Mouse (Mus musculus) small intestine, adult 2 months (tissue): Measurements from ENCODE around the gene Nanos3. TPM values are rescaled to one million over a fixed set of nuclear protein-coding genes. Genes with fewer than 3 reads are reported as not detected.

Source experiments
- H3K27ac ChIP-seq: fragments of 200-500 bp; 2 replicates; pipeline ENCODE4 v1.5.1; 2012; ENCODE audit warnings: low read depth, low read length, control low read depth, inconsistent platforms; ENCODE audit not compliant: insufficient read depth
- H3K27me3 ChIP-seq: fragments of 200-500 bp; 2 replicates; pipeline ENCODE4 v1.6.1; 2012; ENCODE audit warnings: mild to moderate bottlenecking, moderate library complexity, low read length, inconsistent platforms; ENCODE audit not compliant: control insufficient read depth, insufficient read depth
- H3K36me3 ChIP-seq: fragments of 200-500 bp; 2 replicates; pipeline ENCODE4 v1.6.1; 2012; ENCODE audit warnings: mild to moderate bottlenecking, low read length, control low read depth, inconsistent platforms; ENCODE audit not compliant: control insufficient read depth, insufficient read depth
- H3K4me1 ChIP-seq: fragments of 200-500 bp; 2 replicates; pipeline ENCODE4 v1.6.1; 2012; ENCODE audit warnings: low read length, inconsistent platforms, mixed read lengths; ENCODE audit not compliant: control insufficient read depth, insufficient read depth, insufficient read length
- H3K4me3 ChIP-seq: fragments of 200-500 bp; 2 replicates; pipeline ENCODE4 v1.5.1; 2012; ENCODE audit warnings: low read depth, mild to moderate bottlenecking, control low read depth, inconsistent platforms, low read length, moderate library complexity
- CTCF ChIP-seq: fragments of 200-500 bp; IDR thresholded peaks from 2 replicates; pipeline ENCODE4 v1.5.1; 2012; ENCODE audit warnings: low read depth, mild to moderate bottlenecking, control low read depth, inconsistent platforms, low read length, moderate library complexity, mixed read lengths; ENCODE audit not compliant: insufficient replicate concordance, insufficient read length; ENCODE audit errors: extremely low read depth
- POLR2A ChIP-seq: fragments of 200-500 bp; IDR thresholded peaks from 2 replicates; pipeline ENCODE4 v1.6.1; 2012; ENCODE audit warnings: low read depth, mild to moderate bottlenecking, control low read depth, inconsistent platforms, low read length, moderate library complexity
- WGBS: fragments of 180-500 bp; shearing (Covaris S2); methylation state at CpG from one replicate; pipeline ENCODE4 v1.1.7; 2018; 5-methylcytosine and 5-hydroxymethylcytosine counted together
- polyA plus RNA-seq: library from polyadenylated mRNA; depleted of rRNA; stranded (reverse); fragments of >200 nt; gene quantifications from 2 replicates; pipeline ENCODE4 v1.2.3, GENCODE M21; 2012

The Nanos3 gene
- polyA plus RNA-seq, 1 experiment = 0.62 TPM

DNA sequence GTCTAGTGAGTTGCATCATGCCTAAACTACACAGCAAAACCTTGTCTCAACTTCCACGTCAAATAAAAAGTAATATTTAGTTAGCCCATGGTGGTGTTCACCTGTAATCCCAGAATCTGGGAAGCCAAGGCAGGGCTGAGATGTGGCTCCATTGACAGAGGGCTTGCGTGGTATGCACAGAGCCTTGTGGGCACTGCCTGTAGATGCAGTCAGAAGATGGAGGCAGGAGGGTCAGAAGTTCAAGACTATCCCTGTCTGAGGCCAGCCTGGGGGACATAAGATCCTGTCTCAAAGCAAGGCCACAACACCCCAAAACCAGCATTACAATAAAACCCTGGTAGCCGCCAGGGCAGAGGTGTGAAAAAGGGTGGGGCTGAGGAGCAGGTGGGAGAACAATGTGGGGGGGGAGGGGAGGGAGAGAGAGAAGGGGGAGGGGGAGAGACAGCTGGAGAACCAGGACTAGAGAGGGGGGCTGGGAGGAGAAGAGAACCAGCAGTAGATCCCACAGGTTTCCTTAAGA, 9.3 kb upstream of the Nanos3 start:
- H3K36me3 ChIP-seq = no peaks in the 10 kb centered on the region
- 79% methylated on average over 3 of the region's 3 CpGs for WGBS
- H3K4me3 ChIP-seq = no peak overlapping the region
- H3K4me1 ChIP-seq = peaks cover 25% of the 10 kb centered on the region
- no peaks in the 10 kb centered on the region for H3K27me3 ChIP-seq
- no peak overlapping the region for H3K27ac ChIP-seq
- TF ChIP-seq CTCF (no peak), POLR2A (no peak)

DNA sequence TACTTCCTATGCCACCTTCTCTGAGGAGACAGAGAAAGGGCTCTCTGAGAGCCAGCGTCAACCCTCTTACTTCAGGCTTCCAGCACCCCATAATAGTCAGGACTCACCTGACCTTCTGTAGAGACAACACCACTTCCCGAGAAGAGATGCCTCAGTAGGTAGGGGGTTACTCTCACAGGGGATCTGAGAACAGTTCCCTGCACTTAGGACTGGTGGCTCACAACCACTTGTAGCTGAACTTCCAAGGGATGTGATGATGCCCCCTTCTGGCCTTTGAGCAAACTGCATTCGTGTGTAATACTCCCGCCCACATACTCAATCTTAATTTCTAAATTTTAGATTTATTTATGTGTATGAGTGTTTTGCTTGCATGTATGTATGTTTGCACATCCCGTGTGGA, 8.5 kb upstream of the Nanos3 start:
- peak; percentile 46; the same call in 1 of the 2 replicates for TF ChIP-seq CTCF
- TF ChIP-seq POLR2A = no peak

DNA sequence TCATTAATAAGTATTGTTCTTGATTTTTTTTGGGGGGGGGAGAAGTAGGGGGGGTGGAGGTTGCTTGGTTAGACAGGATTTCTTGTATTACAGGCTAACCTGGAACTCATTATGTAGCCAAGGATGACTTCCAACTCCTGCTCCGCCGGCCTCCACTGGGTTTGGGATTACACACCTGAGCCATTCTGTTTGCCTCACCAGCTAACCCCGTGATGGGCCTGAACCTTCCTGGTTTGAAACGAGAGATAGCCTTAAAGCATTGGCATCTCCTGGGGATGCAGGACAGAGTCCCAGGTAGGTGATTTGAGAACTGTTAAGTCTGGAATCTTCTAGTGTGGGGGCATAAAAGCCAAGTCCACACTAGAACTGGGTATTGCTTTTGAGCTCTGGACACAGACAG, 8.1 kb upstream of the Nanos3 start:
- no peaks in the 10 kb centered on the region for H3K36me3 ChIP-seq
- H3K4me3 ChIP-seq = no peak overlapping the region
- H3K4me1 ChIP-seq = peaks cover 18% of the 10 kb centered on the region
- no peaks in the 10 kb centered on the region for H3K27me3 ChIP-seq
- WGBS = 63% methylated on average over 4 of the region's 4 CpGs
- H3K27ac ChIP-seq = peak overlapping the region; percentile 57; the same call in 1 of the 2 replicates
- TF ChIP-seq CTCF = no peak
- TF ChIP-seq POLR2A = no peak

More for the DNA sequence above, 8.5 kb upstream of the Nanos3 start:
- Histone ChIP-seq H3K27ac (no peak overlapping the region), H3K4me3 (no peak overlapping the region), H3K36me3 (no peaks in the 10 kb centered on the region), H3K4me1 (peaks cover 21% of the 10 kb centered on the region), H3K27me3 (no peaks in the 10 kb centered on the region)
- WGBS = 86% methylated on average over 5 of the region's 5 CpGs

DNA sequence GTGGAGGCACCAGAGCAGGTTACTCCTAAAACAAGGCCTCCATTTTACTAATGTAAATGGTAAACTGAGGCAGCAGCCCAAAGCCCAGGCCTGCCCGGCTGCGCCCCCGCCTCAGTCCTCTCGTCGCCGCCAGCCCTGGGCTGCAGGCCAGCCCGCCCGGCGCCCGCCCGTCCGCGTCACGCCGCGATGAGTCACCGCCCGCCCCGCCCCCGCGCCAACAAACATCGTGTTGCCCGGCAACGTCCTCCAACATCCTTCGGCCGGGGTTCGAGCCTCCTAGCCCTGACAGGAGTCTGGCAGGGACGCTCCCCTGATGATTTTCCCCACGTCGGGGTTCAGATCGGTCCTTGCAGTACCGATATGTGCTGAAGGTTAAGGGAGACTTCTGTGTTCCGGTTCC, 7.5 kb upstream of the Nanos3 start:
- Histone ChIP-seq H3K27me3 (no peaks in the 10 kb centered on the region), H3K4me3 (peak overlapping the region; percentile 56), H3K4me1 (peaks cover 13% of the 10 kb centered on the region; the same call in 1 of the 2 replicates), H3K27ac (peak overlapping the region; percentile 99), H3K36me3 (no peaks in the 10 kb centered on the region)
- 2% methylated on average over 33 of the region's 33 CpGs for WGBS
- TF ChIP-seq POLR2A (no peak), CTCF (no peak)

DNA sequence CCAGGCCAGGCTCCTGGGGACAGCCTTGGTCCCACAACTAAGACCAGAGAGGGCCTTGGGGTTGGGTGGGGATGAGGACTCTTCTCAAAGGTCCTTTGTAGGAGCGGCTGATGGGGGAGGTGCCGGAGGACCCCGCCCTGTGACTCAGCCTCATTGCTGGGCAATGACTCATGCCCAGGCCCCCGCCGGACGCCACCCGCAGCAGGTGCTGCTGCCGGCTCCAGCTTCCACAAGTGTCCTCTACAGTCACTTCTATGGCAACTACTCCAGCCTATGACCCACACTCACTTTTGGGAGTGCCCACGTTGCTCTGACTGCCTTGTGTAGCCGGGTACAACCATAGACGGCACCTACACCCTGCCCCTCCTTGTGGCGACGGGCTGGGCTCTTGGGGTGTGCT, 7.0 kb upstream of the Nanos3 start:
- no peaks in the 10 kb centered on the region for H3K27me3 ChIP-seq
- WGBS = 5% methylated on average over 13 of the region's 13 CpGs
- peak overlapping the region; percentile 56 for H3K4me3 ChIP-seq
- no peaks in the 10 kb centered on the region for H3K36me3 ChIP-seq
- H3K4me1 ChIP-seq = peaks cover 18% of the 10 kb centered on the region
- H3K27ac ChIP-seq = peak overlapping the region; percentile 99
- no peak for TF ChIP-seq CTCF
- peak; percentile 22; the same call in 1 of the 2 replicates for TF ChIP-seq POLR2A

- no peak for TF ChIP-seq CTCF
- TF ChIP-seq POLR2A = no peak
- WGBS = 94% methylated on average over 7 of the region's 7 CpGs
- H3K27me3 ChIP-seq = no peaks in the 10 kb centered on the region
- H3K27ac ChIP-seq = no peak overlapping the region
- no peaks in the 10 kb centered on the region for H3K36me3 ChIP-seq
- peaks cover 21% of the 10 kb centered on the region for H3K4me1 ChIP-seq
- no peak overlapping the region for H3K4me3 ChIP-seq
These were observed 5.3 kb upstream of the Nanos3 start for GRCm38 (mm10) chr8:84190191-84190867.

GRCm38 (mm10) chr8:84189603-84190002, 4.6 kb upstream of the Nanos3 start:
- 85% methylated on average over 4 of the region's 4 CpGs for whole genome bisulfite sequencing
- H3K27ac ChIP-seq = no peak overlapping the region
- TF ChIP-seq CTCF (no peak), POLR2A (no peak)
- peaks cover 21% of the 10 kb centered on the region for H3K4me1 ChIP-seq
- no peaks in the 10 kb centered on the region for H3K36me3 ChIP-seq
- H3K4me3 ChIP-seq = no peak overlapping the region
- no peaks in the 10 kb centered on the region for H3K27me3 ChIP-seq
